Mouse (Mus musculus): ENCODE results near the gene Ptprd.

The Ptprd gene

GRCm38 (mm10) chr4:75950582-75950981 lies 2261.2 kb downstream of the Ptprd start:
- no peak for DNase-seq (ENCODE audit: low read depth, low spot score)

DNA sequence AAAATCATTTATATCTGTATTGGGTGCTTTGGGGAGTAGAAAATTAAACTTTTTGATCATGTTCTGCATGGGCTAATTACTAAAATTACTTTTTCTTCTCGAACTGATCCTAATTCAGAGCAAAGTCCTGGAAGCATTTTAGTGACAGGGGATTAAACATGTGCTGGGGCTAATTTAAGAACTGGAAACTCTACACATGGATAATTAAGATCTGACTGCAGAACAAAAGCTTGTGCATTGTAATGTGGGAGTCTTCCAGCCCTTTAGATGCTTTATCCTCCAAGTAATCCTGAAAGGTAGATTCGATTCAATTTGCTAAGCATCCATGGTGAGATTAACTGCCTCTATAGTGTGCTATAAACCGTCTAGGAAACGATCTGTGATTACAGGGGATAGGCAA lies 2316.9 kb downstream of the Ptprd start:
- no peak for DNase-seq (ENCODE audit: low read depth, low spot score)

Data from CD4-positive, CD25-positive, alpha-beta regulatory T cell, adult 2 months (primary cell).